Mouse (Mus musculus) embryonic fibroblast, embryonic 13.5 days (primary cell): ENCODE results near the gene Dnal4.

Source experiments
- CTCF ChIP-seq: IDR thresholded peaks from 2 replicates; pipeline ENCODE4 v1.5.1; 2011; ENCODE audit warnings: mild to moderate bottlenecking, control low read depth, low read length, moderate library complexity, borderline replicate concordance; ENCODE audit not compliant: insufficient read depth
- POLR2A ChIP-seq: IDR thresholded peaks from 2 replicates; pipeline ENCODE4 v1.6.1; 2011; ENCODE audit warnings: low read depth, mild to moderate bottlenecking, control low read depth, low read length, moderate library complexity

- no peak for TF ChIP-seq CTCF
- no peak for TF ChIP-seq POLR2A
Observed at GRCm38 (mm10) chr15:79793076-79793475, 15.4 kb upstream of the Dnal4 start.
